Mouse (Mus musculus): ENCODE measurements at regions not wholly inside any gene's neighbourhood (a gene's known extent, or its start where the extent isn't known, plus 50 kb on each side); places are given as distances from the start of the nearest gene placed in this dataset.

- Histone ChIP-seq H3K36me3 (ENCODE audit: control insufficient read depth, insufficient read depth, low read length) (no peaks in the 10 kb centered on the region), H3K9me3 (ENCODE audit: control insufficient read depth, low read length) (no peaks in the 10 kb centered on the region), H3K27ac (ENCODE audit: low read depth, low read length) (no peak overlapping the region), H3K27me3 (replicated peaks; ENCODE audit: control insufficient read depth, insufficient read depth, low read length) (no peaks in the 10 kb centered on the region), H3K9ac (ENCODE audit: low read depth, low read length) (no peak overlapping the region), H3K4me2 (ENCODE audit: low read length) (no peak overlapping the region), H3K4me1 (ENCODE audit: control insufficient read depth, insufficient read depth, low read depth, low read length) (peaks cover 3% of the 10 kb centered on the region; the same call in 1 of the 2 replicates), H3K4me3 (ENCODE audit: low read length) (no peak overlapping the region)
- peak; percentile 68; the same call in 1 of the 2 replicates for ATAC-seq
- 60% methylated on average over 8 of the region's 8 CpGs for WGBS
Observed at GRCm38 (mm10) chr11:89932231-89932865, 70.3 kb downstream of the Pctp start.

- Histone ChIP-seq H3K27ac (ENCODE audit: low read depth, low read length) (no peak overlapping the region), H3K36me3 (ENCODE audit: control insufficient read depth, insufficient read depth, low read length) (no peaks in the 10 kb centered on the region), H3K4me3 (ENCODE audit: low read length) (no peak overlapping the region), H3K9me3 (ENCODE audit: control insufficient read depth, low read length) (no peaks in the 10 kb centered on the region), H3K4me1 (ENCODE audit: control insufficient read depth, insufficient read depth, low read depth, low read length) (peaks cover 3% of the 10 kb centered on the region; the same call in 1 of the 2 replicates), H3K27me3 (replicated peaks; ENCODE audit: control insufficient read depth, insufficient read depth, low read length) (no peaks in the 10 kb centered on the region), H3K9ac (ENCODE audit: low read depth, low read length) (no peak overlapping the region), H3K4me2 (ENCODE audit: low read length) (no peak overlapping the region)
- no peak for ATAC-seq
- 92% methylated on average over 12 of the region's 12 CpGs for WGBS
Observed at GRCm38 (mm10) chr11:89929115-89929988, 73.3 kb downstream of the Pctp start.

- H3K9me3 ChIP-seq (ENCODE audit: control insufficient read depth, low read length) = no peaks in the 10 kb centered on the region
- ATAC-seq = no peak
- H3K4me2 ChIP-seq (ENCODE audit: low read length) = no peak overlapping the region
- WGBS = 54% methylated on average over 3 of the region's 3 CpGs
- no peak overlapping the region for H3K27ac ChIP-seq (ENCODE audit: low read depth, low read length)
- H3K27me3 ChIP-seq (replicated peaks; ENCODE audit: control insufficient read depth, insufficient read depth, low read length) = no peaks in the 10 kb centered on the region
- no peaks in the 10 kb centered on the region for H3K36me3 ChIP-seq (ENCODE audit: control insufficient read depth, insufficient read depth, low read length)
- H3K4me3 ChIP-seq (ENCODE audit: low read length) = no peak overlapping the region
- peaks cover 3% of the 10 kb centered on the region; the same call in 1 of the 2 replicates for H3K4me1 ChIP-seq (ENCODE audit: control insufficient read depth, insufficient read depth, low read depth, low read length)
- no peak overlapping the region for H3K9ac ChIP-seq (ENCODE audit: low read depth, low read length)
Observed at GRCm38 (mm10) chr11:89927483-89928156, 75.1 kb downstream of the Pctp start.

- no peak overlapping the region for H3K4me3 ChIP-seq (ENCODE audit: low read length)
- no peaks in the 10 kb centered on the region for H3K36me3 ChIP-seq (ENCODE audit: control insufficient read depth, insufficient read depth, low read length)
- ATAC-seq = no peak
Observed at GRCm38 (mm10) chr11:89922551-89922950, 80.1 kb downstream of the Pctp start.

GRCm38 (mm10) chr11:89921146-89921545 lies 81.5 kb downstream of the Pctp start:
- H3K27ac ChIP-seq (ENCODE audit: low read depth, low read length) = no peak overlapping the region
- 0 out of 2 replicates have a peak, but pooled peaks have one; percentile 73 for ATAC-seq
- 52% methylated on average over 6 of the region's 6 CpGs for WGBS

More at GRCm38 (mm10) chr11:89922551-89922950, 80.1 kb downstream of the Pctp start:
- H3K9ac ChIP-seq (ENCODE audit: low read depth, low read length) = no peak overlapping the region
- no peaks in the 10 kb centered on the region for H3K27me3 ChIP-seq (replicated peaks; ENCODE audit: control insufficient read depth, insufficient read depth, low read length)
- H3K4me2 ChIP-seq (ENCODE audit: low read length) = no peak overlapping the region
- no peaks in the 10 kb centered on the region for H3K4me1 ChIP-seq (ENCODE audit: control insufficient read depth, insufficient read depth, low read depth, low read length)
- no peak overlapping the region for H3K27ac ChIP-seq (ENCODE audit: low read depth, low read length)
- WGBS = 79% methylated on average over 6 of the region's 6 CpGs
- no peaks in the 10 kb centered on the region for H3K9me3 ChIP-seq (ENCODE audit: control insufficient read depth, low read length)

GRCm38 (mm10) chr11:89915795-89916194 lies 86.9 kb downstream of the Pctp start:
- Histone ChIP-seq H3K4me3 (ENCODE audit: low read length) (no peak overlapping the region), H3K27me3 (replicated peaks; ENCODE audit: control insufficient read depth, insufficient read depth, low read length) (no peaks in the 10 kb centered on the region), H3K36me3 (ENCODE audit: control insufficient read depth, insufficient read depth, low read length) (no peaks in the 10 kb centered on the region), H3K9me3 (ENCODE audit: control insufficient read depth, low read length) (no peaks in the 10 kb centered on the region), H3K27ac (ENCODE audit: low read depth, low read length) (no peak overlapping the region), H3K4me1 (ENCODE audit: control insufficient read depth, insufficient read depth, low read depth, low read length) (no peaks in the 10 kb centered on the region), H3K4me2 (ENCODE audit: low read length) (no peak overlapping the region), H3K9ac (ENCODE audit: low read depth, low read length) (no peak overlapping the region)
- no peak for ATAC-seq
- WGBS = 87% methylated on average over 4 of the region's 4 CpGs

More at GRCm38 (mm10) chr11:89921146-89921545, 81.5 kb downstream of the Pctp start:
- Histone ChIP-seq H3K9me3 (ENCODE audit: control insufficient read depth, low read length) (no peaks in the 10 kb centered on the region), H3K4me3 (ENCODE audit: low read length) (no peak overlapping the region), H3K36me3 (ENCODE audit: control insufficient read depth, insufficient read depth, low read length) (no peaks in the 10 kb centered on the region), H3K4me1 (ENCODE audit: control insufficient read depth, insufficient read depth, low read depth, low read length) (no peaks in the 10 kb centered on the region), H3K4me2 (ENCODE audit: low read length) (no peak overlapping the region), H3K27me3 (replicated peaks; ENCODE audit: control insufficient read depth, insufficient read depth, low read length) (no peaks in the 10 kb centered on the region), H3K9ac (ENCODE audit: low read depth, low read length) (no peak overlapping the region)

- H3K4me1 ChIP-seq (ENCODE audit: control insufficient read depth, insufficient read depth, low read depth, low read length) = no peaks in the 10 kb centered on the region
- ATAC-seq = no peak
- H3K9ac ChIP-seq (ENCODE audit: low read depth, low read length) = no peak overlapping the region
- no peaks in the 10 kb centered on the region for H3K27me3 ChIP-seq (replicated peaks; ENCODE audit: control insufficient read depth, insufficient read depth, low read length)
- H3K36me3 ChIP-seq (ENCODE audit: control insufficient read depth, insufficient read depth, low read length) = no peaks in the 10 kb centered on the region
- H3K4me3 ChIP-seq (ENCODE audit: low read length) = no peak overlapping the region
- no peak overlapping the region for H3K4me2 ChIP-seq (ENCODE audit: low read length)
- 77% methylated on average over 2 of the region's 2 CpGs for WGBS
- H3K9me3 ChIP-seq (ENCODE audit: control insufficient read depth, low read length) = no peaks in the 10 kb centered on the region
- no peak overlapping the region for H3K27ac ChIP-seq (ENCODE audit: low read depth, low read length)
Observed at GRCm38 (mm10) chr11:89914577-89914976, 88.1 kb downstream of the Pctp start.

- H3K4me1 ChIP-seq (ENCODE audit: control insufficient read depth, insufficient read depth, low read depth, low read length) = no peaks in the 10 kb centered on the region
- ATAC-seq = no peak
- H3K4me2 ChIP-seq (ENCODE audit: low read length) = no peak overlapping the region
- H3K36me3 ChIP-seq (ENCODE audit: control insufficient read depth, insufficient read depth, low read length) = no peaks in the 10 kb centered on the region
- H3K27ac ChIP-seq (ENCODE audit: low read depth, low read length) = no peak overlapping the region
- no peaks in the 10 kb centered on the region for H3K9me3 ChIP-seq (ENCODE audit: control insufficient read depth, low read length)
- 61% methylated on average over 9 of the region's 9 CpGs for WGBS
- no peaks in the 10 kb centered on the region for H3K27me3 ChIP-seq (replicated peaks; ENCODE audit: control insufficient read depth, insufficient read depth, low read length)
- no peak overlapping the region for H3K9ac ChIP-seq (ENCODE audit: low read depth, low read length)
- H3K4me3 ChIP-seq (ENCODE audit: low read length) = no peak overlapping the region
Observed at GRCm38 (mm10) chr11:89901241-89901740, 101.4 kb downstream of the Pctp start.

GRCm38 (mm10) chr11:89898516-89898915 lies 104.2 kb downstream of the Pctp start:
- Histone ChIP-seq H3K4me1 (ENCODE audit: control insufficient read depth, insufficient read depth, low read depth, low read length) (no peaks in the 10 kb centered on the region), H3K27me3 (replicated peaks; ENCODE audit: control insufficient read depth, insufficient read depth, low read length) (no peaks in the 10 kb centered on the region), H3K9ac (ENCODE audit: low read depth, low read length) (no peak overlapping the region), H3K9me3 (ENCODE audit: control insufficient read depth, low read length) (no peaks in the 10 kb centered on the region), H3K4me3 (ENCODE audit: low read length) (no peak overlapping the region), H3K36me3 (ENCODE audit: control insufficient read depth, insufficient read depth, low read length) (no peaks in the 10 kb centered on the region), H3K27ac (ENCODE audit: low read depth, low read length) (no peak overlapping the region), H3K4me2 (ENCODE audit: low read length) (no peak overlapping the region)
- peak; percentile 54 for ATAC-seq
- 30% methylated on average over 4 of the region's 4 CpGs for WGBS

All from hindbrain, embryonic 16.5 days (tissue).